Mouse (Mus musculus) olfactory bulb, adult 2 months (tissue): Measurements from ENCODE around the gene Gdpd3.
A peak's percentile ranks its signal among the peaks of the same experiment; 100 is the strongest.

ENCODE experiments used
- CTCF ChIP-seq: fragments of 200-500 bp; IDR thresholded peaks from 2 replicates; pipeline ENCODE4 v1.5.1; 2012; ENCODE audit warnings: low read depth, mild to moderate bottlenecking, low read length, moderate library complexity; ENCODE audit not compliant: insufficient read depth
- POLR2A ChIP-seq: fragments of 200-500 bp; IDR thresholded peaks from 2 replicates; pipeline ENCODE4 v1.6.1; 2012; ENCODE audit warnings: mild to moderate bottlenecking, low read depth, low read length, moderate library complexity; ENCODE audit not compliant: insufficient read depth

- TF ChIP-seq POLR2A (no peak), CTCF (peak; percentile 56; the same call in 1 of the 2 replicates)
These were observed 7.0 kb upstream of the Gdpd3 start, which contains the start of gene Mapk3 for GRCm38 (mm10) chr7:126759050-126759671.
